Mouse (Mus musculus): ENCODE data around the gene Eif2ak1. TPM values are rescaled to one million over a fixed set of nuclear protein-coding genes. Genes with fewer than 3 reads are reported as not detected.

Gene Eif2ak1
- polyA plus RNA-seq (2012; rRNA removed): 25.5 and 25.9 TPM in 2 replicates

GRCm38 (mm10) chr5:143817116-143817930, at the start of gene Eif2ak1:
Gene Eif2ak1 (plus strand): TSS chr5:143817788.

GRCm38 (mm10) chr5:143897635-143898330, 80.2 kb downstream of the Eif2ak1 start, which contains the start of gene Ankrd61:
Gene Ankrd61 (minus strand): TSS chr5:143897685.

GRCm38 (mm10) chr5:143909417-143910400, 92.1 kb downstream of the Eif2ak1 start, which contains the start of the genes Aimp2 and Pms2:
Gene Aimp2 (minus strand): TSS chr5:143909847.
Gene Pms2 (plus strand): TSS chr5:143909964.

GRCm38 (mm10) chr5:143927875-143928274, 110.3 kb downstream of the Eif2ak1 start, which contains the start of gene Gm42421:
Gene Gm42421 (plus strand): TSS chr5:143928175.

GRCm38 (mm10) chr5:143932831-143933230, 115.2 kb downstream of the Eif2ak1 start, which contains the start of gene Rsph10b:
Gene Rsph10b (plus strand): TSS chr5:143933035.

Other genes with a start within 250 kb of the Eif2ak1 start
- gene Cyth3, start 195.3 kb upstream of the Eif2ak1 start, polyA plus RNA-seq (2012; rRNA removed): 14.1 and 16.1 TPM in 2 replicates
- gene Usp42, start 85.5 kb upstream of the Eif2ak1 start, polyA plus RNA-seq (2012; rRNA removed): 1.5 and 1.6 TPM in 2 replicates
- gene Ankrd61, start 79.9 kb downstream of the Eif2ak1 start, polyA plus RNA-seq (2012; rRNA removed): 0.03 TPM in 1 of 2 replicates, not detected in the other
- gene Aimp2, start 92.1 kb downstream of the Eif2ak1 start, polyA plus RNA-seq (2012; rRNA removed): 25.6 and 27.3 TPM in 2 replicates
- gene Pms2, start 92.2 kb downstream of the Eif2ak1 start, polyA plus RNA-seq (2012; rRNA removed): 3.8 and 3.9 TPM in 2 replicates
- 0.25 and 0.58 TPM in 2 replicates for gene Gm42421, start 110.4 kb downstream of the Eif2ak1 start, polyA plus RNA-seq (2012; rRNA removed)
- 0.24 and 0.32 TPM in 2 replicates for gene Rsph10b, start 115.2 kb downstream of the Eif2ak1 start, polyA plus RNA-seq (2012; rRNA removed)
- 16.8 and 17.8 TPM in 2 replicates for gene Ccz1, start 197.1 kb downstream of the Eif2ak1 start, polyA plus RNA-seq (2012; rRNA removed)
- not detected in 2 replicates for gene Ocm, start 208.9 kb downstream of the Eif2ak1 start, polyA plus RNA-seq (2012; rRNA removed)

Measured in liver, embryonic 18 days (tissue).